Mouse (Mus musculus): ENCODE results near the gene Ptprd. TPM values are rescaled to one million over a fixed set of nuclear protein-coding genes. Genes with fewer than 3 reads are reported as not detected.
A peak's percentile ranks its signal among the peaks of the same experiment; 100 is the strongest.

Ptprd gene
- polyA plus RNA-seq, 1 experiment = 104 TPM

GRCm38 (mm10) chr4:76977056-76977809 is 1234.5 kb downstream of the Ptprd start:
- no peak for DNase-seq (ENCODE audit: extremely low spot score in 1 of 2, low spot score in 1 of 2)

DNA sequence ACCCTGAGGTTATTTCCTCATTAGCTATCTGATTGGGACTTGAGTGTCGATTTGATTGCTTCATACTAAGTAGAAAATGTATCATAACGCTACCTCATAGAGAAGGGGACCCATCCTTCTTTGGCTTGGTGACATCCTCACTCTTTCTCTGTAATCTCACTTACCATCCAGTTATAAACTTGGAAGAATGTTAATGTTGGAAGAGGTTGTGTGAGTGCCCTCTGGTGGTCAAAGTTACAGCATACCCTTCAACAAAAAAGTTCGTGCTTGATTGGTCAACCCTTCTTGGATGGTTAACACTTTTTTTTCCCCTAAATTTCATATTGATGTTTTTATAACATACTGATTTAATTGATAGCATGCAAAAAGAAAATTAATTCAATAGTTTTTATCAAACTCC is 1263.5 kb downstream of the Ptprd start:
- DNase-seq (ENCODE audit: extremely low spot score in 1 of 2, low spot score in 1 of 2) = peak; percentile 19 to 72

DNA sequence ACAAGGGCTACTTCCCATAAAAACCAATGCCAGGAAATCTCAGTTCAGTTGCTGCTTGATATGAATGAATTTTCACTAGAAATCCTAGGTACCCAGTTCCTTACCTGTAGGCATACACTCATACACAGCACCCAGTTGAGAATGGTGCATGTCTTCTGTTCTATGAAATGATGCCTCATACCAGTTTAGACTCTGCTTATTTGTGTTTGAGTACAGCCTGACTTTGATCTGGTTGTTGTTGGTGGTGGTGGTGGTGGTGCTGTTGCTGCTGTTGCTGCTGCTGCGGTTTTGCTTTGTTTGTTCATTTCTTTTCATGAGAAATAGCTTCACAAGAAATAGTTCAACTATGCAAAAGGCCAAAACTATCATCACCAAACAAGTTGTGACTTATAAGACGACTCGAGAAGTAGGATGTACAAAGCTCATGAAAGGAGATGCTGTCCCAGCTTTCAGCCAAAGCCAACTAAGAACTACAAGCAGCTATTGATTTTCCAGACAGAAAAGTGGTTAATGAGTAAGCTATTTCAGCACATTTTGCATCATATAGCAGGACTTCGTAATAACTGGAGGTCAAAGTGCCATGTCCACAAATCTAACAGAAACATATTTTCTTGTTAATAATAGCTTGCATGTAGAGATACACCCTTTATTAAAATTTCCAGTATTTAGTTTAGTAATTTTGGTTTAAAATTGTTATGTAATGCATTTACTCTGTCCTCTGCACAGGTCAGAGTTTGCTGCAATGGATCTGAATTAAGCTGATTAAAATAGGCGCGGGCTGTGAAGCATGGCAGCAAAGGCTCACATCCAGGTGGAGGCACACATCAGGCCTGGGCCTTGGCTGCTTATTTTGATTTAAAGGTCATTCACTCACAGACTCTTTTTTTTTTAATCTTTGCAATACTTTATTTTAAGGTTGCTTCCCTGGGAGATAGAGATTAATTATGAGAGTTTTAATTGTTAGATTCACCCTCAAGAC is 1270.1 kb downstream of the Ptprd start:
- DNase-seq (ENCODE audit: extremely low spot score in 1 of 2, low spot score in 1 of 2) = no peak

DNA sequence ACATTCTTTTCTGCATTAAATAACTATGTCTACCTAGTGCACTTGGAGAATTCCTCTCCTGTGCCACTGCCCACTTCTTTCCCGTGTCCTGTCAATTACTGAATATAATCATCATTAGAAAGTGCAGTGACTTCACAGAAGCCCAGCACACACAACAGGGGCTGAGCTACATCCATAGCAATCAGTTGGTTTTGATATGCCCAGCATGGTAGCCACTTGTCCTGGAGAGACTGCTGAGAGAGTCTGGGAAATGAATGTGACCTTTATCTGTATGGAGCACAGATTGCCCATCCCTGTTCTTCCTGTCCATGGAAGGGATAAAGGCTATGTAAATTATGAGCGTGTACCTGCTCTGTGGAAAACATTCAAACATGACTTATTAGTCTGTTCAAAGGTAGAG is 1280.2 kb downstream of the Ptprd start:
- no peak for DNase-seq (ENCODE audit: extremely low spot score in 1 of 2, low spot score in 1 of 2)

DNA sequence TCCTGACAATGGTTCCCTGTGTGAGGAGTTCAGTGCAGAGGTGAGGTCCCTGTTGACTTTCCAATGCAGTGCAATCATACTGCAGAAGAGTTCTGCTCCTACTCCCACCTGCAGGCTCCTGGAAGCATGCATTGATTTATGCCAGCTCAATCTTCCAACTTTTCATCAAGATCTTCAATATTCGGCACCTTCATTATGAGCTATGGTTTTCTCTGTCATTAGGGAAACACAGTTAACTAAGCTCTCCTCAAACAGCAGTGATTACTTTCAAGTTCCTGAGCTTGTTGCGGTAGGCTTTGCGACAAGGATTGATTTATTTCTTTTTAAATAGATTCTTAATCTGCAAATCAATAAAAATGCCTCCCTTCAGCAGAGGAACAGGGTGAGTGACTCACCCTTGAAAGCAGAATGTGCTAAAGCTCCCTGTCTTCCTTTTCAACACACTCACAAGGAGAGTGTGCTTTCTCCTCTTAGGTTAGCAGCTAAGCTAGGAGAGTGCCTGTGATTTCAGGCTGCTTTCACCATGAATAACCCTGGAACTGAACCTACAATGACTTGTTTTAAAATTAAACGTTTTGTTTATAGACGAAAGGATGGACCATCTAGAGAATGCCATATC is 1298.1 kb downstream of the Ptprd start:
- peak in 1 of 2 experiments; percentile 8 for DNase-seq (ENCODE audit: extremely low spot score in 1 of 2, low spot score in 1 of 2)

- DNase-seq (ENCODE audit: extremely low spot score in 1 of 2, low spot score in 1 of 2) = no peak
Observed at GRCm38 (mm10) chr4:76901692-76902091, 1310.1 kb downstream of the Ptprd start.

DNA sequence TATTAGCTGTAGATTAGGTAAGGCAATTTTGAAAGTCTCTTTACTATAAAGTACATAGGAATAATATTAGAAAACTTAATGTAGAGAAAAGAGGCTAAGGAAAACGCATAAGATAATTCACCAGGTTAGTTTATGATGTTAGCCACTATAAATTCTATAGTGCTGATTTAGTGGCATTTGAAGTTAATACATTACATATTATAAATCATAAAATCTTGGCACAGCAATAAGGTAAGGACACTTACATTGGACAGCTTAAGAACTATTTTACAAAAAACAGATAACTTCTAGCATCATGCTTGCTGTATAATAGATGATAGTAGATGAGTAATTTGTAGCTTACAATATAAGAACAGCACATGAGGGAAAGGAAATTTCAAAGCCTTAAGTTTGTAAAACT is 1322.1 kb downstream of the Ptprd start:
- DNase-seq (ENCODE audit: extremely low spot score in 1 of 2, low spot score in 1 of 2) = no peak

GRCm38 (mm10) chr4:76881610-76882009 is 1330.2 kb downstream of the Ptprd start:
- DNase-seq (ENCODE audit: extremely low spot score in 1 of 2, low spot score in 1 of 2) = peak in 1 of 2 experiments; percentile 18

DNA sequence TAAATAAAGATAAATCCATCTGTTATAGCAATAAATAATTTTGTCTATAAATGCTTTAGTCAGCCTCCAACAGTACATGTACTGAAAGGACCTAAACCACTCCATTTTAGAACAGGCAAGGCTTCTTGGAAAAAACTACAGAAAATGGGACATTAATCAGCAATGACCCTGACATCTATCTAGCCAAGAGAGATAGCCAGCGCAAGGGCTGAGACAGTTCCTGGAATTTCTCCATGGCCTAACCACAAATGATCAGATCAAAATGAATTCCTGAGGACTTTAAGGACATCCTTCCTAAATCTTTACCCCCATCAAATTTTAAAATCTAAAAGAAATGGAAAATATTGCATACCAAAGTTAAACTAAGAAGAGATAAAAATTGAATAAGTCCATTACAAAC is 1340.8 kb downstream of the Ptprd start:
- DNase-seq (ENCODE audit: extremely low spot score in 1 of 2, low spot score in 1 of 2) = no peak

- DNase-seq (ENCODE audit: extremely low spot score in 1 of 2, low spot score in 1 of 2) = no peak
Observed at GRCm38 (mm10) chr4:76865585-76865984, 1346.2 kb downstream of the Ptprd start.

- DNase-seq (ENCODE audit: extremely low spot score in 1 of 2, low spot score in 1 of 2) = no peak
Observed at GRCm38 (mm10) chr4:76846265-76846664, 1365.5 kb downstream of the Ptprd start.

- DNase-seq (ENCODE audit: extremely low spot score in 1 of 2, low spot score in 1 of 2) = peak in 1 of 2 experiments; percentile 12
Observed at GRCm38 (mm10) chr4:76839016-76839415, 1372.7 kb downstream of the Ptprd start.

DNA sequence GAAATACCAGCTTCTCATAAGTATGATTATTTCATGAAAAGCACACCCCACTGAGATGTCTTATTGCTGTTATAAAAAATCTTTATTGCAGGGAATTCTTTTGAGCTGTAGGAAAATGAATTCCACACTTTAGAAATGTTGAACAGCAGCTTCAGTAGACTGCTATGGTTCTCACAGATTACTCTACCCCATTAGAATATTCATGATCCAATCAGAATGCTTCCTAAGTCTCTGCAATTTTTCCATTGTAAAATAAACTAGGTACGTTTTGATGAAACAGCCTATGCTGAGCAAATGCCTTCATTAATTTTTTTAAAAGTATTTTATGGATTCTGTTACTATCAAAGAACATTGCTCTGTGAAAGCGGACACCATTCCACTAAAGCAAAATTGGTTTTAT is 1399.6 kb downstream of the Ptprd start:
- DNase-seq (ENCODE audit: extremely low spot score in 1 of 2, low spot score in 1 of 2) = no peak

- peak in 1 of 2 experiments; percentile 27 for DNase-seq (ENCODE audit: extremely low spot score in 1 of 2, low spot score in 1 of 2)
Observed at GRCm38 (mm10) chr4:76802708-76803107, 1409.1 kb downstream of the Ptprd start.

DNA sequence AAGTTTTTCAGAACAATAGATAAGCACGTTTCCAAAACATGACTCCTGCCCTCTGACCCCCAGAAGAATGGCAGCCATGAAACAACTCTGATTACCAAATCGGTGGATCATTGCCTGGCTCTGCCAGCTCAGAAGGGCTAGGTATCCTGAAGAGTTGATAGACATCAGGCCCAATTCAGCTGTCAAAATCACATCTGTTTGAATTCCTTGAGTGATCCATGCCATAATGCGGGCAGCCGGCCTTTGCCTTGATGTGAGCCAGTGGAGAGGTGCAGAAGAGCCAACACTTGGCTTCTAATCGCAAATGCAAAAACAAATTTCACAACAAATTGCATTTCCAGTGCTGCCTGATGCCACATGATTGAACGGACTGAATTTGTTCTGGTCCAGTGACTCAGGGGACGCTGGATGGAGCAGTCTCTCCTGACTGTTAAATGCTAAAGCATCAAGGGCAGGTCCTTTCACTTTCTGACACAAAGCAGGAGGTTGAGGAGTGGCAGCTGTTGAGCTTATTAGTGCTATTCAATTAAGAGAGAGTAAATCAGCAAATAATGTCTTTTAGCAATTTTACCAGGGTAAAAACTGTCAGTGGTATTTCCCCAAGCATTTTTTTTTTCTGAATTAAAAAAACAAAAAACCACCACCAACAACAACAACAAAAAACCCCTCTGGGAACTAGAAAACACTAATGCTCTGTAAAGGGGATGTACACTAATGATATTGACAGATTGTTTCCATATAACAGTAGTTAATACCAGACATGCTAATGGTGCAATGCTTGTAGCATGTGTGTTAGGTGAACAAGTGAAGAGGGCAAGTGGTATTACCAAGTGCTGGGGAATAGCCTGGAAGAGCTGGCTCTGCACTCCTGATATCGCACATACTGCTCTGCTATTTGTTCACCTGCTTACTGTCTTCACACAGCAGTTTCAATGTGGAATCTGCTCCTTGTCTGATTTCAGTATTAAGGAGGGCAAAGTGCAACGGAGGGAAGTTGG is 1413.5 kb downstream of the Ptprd start:
- DNase-seq (ENCODE audit: extremely low spot score in 1 of 2, low spot score in 1 of 2) = no peak

GRCm38 (mm10) chr4:76785389-76785788 is 1426.4 kb downstream of the Ptprd start:
- no peak for DNase-seq (ENCODE audit: extremely low spot score in 1 of 2, low spot score in 1 of 2)

DNA sequence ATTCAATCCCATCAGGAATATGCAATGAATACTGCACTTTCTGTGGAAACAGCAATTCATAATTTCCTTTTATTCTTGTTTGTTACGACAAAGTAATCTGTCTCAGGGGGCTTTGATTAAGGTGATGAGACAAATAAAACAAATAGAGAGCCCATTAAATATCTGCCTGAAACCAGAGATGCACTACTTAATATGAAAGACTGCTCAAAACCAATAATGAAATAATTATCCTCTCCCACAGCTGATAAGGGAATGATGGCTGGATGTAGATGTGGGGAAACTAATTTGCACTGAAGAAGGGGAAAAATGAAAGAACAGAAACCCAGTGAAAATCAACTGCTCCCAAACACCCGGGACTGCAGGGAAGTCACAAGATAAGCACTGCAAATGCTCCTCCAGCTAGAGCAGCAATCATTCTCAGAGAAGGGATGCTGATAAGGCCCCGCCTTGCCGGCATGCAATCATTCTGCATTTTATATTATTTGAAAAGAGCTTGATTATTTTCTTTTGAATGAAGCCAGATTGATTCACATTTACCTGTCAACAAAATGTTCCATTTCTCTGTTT is 1432.1 kb downstream of the Ptprd start:
- DNase-seq (ENCODE audit: extremely low spot score in 1 of 2, low spot score in 1 of 2) = no peak

GRCm38 (mm10) chr4:76766918-76767317 is 1444.8 kb downstream of the Ptprd start:
- DNase-seq (ENCODE audit: extremely low spot score in 1 of 2, low spot score in 1 of 2) = no peak

GRCm38 (mm10) chr4:76766429-76766828 is 1445.3 kb downstream of the Ptprd start:
- no peak for DNase-seq (ENCODE audit: extremely low spot score in 1 of 2, low spot score in 1 of 2)

DNA sequence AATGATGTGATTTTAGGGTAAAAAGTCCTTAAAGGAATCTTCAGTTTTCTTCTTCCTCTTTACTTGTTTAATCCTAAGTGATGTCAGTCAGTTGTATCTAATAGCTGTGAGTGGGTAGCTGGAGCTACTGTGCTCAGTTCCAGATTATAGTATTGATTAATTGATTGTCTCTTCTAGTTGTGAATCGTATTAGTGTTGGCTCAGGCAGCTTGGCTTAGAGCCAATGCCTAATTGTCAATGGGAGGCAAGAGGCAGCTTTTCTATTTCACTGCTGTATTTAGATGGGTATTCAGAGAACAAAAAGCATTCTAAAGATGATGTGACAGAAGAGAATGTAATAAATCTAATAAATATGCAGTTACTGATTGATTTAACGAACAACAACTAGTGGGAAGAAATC is 1461.1 kb downstream of the Ptprd start:
- DNase-seq (ENCODE audit: extremely low spot score in 1 of 2, low spot score in 1 of 2) = no peak

Measured in frontal cortex, adult 2 months (tissue).